Mouse (Mus musculus) gastrocnemius, postnatal 10 days (tissue): ENCODE measurements around the gene Sept9. TPM values are rescaled to one million over a fixed set of nuclear protein-coding genes. Genes with fewer than 3 reads are reported as not detected.

ENCODE experiments used
- DNase-seq: peaks from one replicate; pipeline ENCODE4 v3.0.0; 2021; ENCODE audit warnings: mixed read lengths
- total RNA-seq, 2 experiments: library from RNA; stranded (reverse); gene quantifications; 2 replicates each; pipeline ENCODE4 v1.2.3; 2021

Gene Sept9
- total RNA-seq, 2 experiments from 2014 or later: 40.1 to 51.9 TPM

GRCm38 (mm10) chr11:117384235-117384634 is 184.8 kb downstream of the Sept9 start:
- peak; percentile 9 for DNase-seq

- peak; percentile 93 for DNase-seq
Observed at GRCm38 (mm10) chr11:117384897-117385296, 185.4 kb downstream of the Sept9 start.

- no peak for DNase-seq
Observed at GRCm38 (mm10) chr11:117385331-117386103, 186.1 kb downstream of the Sept9 start.

- no peak for DNase-seq
Observed at GRCm38 (mm10) chr11:117387241-117387640, 187.8 kb downstream of the Sept9 start.

GRCm38 (mm10) chr11:117390001-117390402 is 190.5 kb downstream of the Sept9 start:
- peak; percentile 64 for DNase-seq

GRCm38 (mm10) chr11:117390774-117391534 is 191.5 kb downstream of the Sept9 start:
- no peak for DNase-seq

GRCm38 (mm10) chr11:117392251-117392650 is 192.8 kb downstream of the Sept9 start:
- DNase-seq: no peak

- DNase-seq: no peak
Observed at GRCm38 (mm10) chr11:117393715-117394114, 194.3 kb downstream of the Sept9 start.

- DNase-seq: no peak
Observed at GRCm38 (mm10) chr11:117394230-117395137, 195.0 kb downstream of the Sept9 start.

- no peak for DNase-seq
Observed at GRCm38 (mm10) chr11:117395228-117395627, 195.8 kb downstream of the Sept9 start.

- no peak for DNase-seq
Observed at GRCm38 (mm10) chr11:117396929-117397328, 197.5 kb downstream of the Sept9 start.

- no peak for DNase-seq
Observed at GRCm38 (mm10) chr11:117397755-117398154, 198.3 kb downstream of the Sept9 start.

GRCm38 (mm10) chr11:117398191-117398590 is 198.7 kb downstream of the Sept9 start:
- DNase-seq: no peak

- DNase-seq: no peak
Observed at GRCm38 (mm10) chr11:117401583-117402367, 202.3 kb downstream of the Sept9 start.

GRCm38 (mm10) chr11:117402550-117402949 is 203.1 kb downstream of the Sept9 start:
- no peak for DNase-seq

- DNase-seq: no peak
Observed at GRCm38 (mm10) chr11:117403073-117403472, 203.6 kb downstream of the Sept9 start.

GRCm38 (mm10) chr11:117403781-117404180 is 204.3 kb downstream of the Sept9 start:
- no peak for DNase-seq

- no peak for DNase-seq
Observed at GRCm38 (mm10) chr11:117406711-117407110, 207.2 kb downstream of the Sept9 start.

GRCm38 (mm10) chr11:117407196-117407595 is 207.7 kb downstream of the Sept9 start:
- DNase-seq: no peak

GRCm38 (mm10) chr11:117407651-117408441 is 208.4 kb downstream of the Sept9 start:
- DNase-seq: no peak
